Mouse (Mus musculus) intestine, postnatal 0 days (tissue): Measurements from ENCODE around the gene Tiam1. TPM values are rescaled to one million over a fixed set of nuclear protein-coding genes. Genes with fewer than 3 reads are reported as not detected.

Experiments
- ATAC-seq: fragments of 200-750 bp; cut with Nextera tagmentation; 2 replicates; pipeline ENCODE4 v1.8.0; 2017; ENCODE audit warnings: mild to moderate bottlenecking, moderate TSS enrichment, moderate library complexity
- H3K27ac ChIP-seq: fragments of 300-500 bp; sonication (generic); 2 replicates; pipeline ENCODE4 v1.5.1; 2014; ENCODE audit warnings: mild to moderate bottlenecking, low read depth, low read length, moderate library complexity
- H3K27me3 ChIP-seq: fragments of 300-500 bp; sonication (generic); replicated peaks from 2 replicates; pipeline ENCODE4 v1.6.1; 2014; ENCODE audit warnings: low read length, mixed read lengths; ENCODE audit not compliant: control insufficient read depth, insufficient read depth
- H3K36me3 ChIP-seq: fragments of 300-500 bp; sonication (generic); 2 replicates; pipeline ENCODE4 v1.6.1; 2014; ENCODE audit warnings: mild to moderate bottlenecking, moderate library complexity; ENCODE audit not compliant: control insufficient read depth, insufficient read depth
- H3K4me1 ChIP-seq: fragments of 300-500 bp; sonication (generic); replicated peaks from 2 replicates; pipeline ENCODE4 v1.6.1; 2014; ENCODE audit warnings: antibody characterized with exemption, low read length, mixed read lengths; ENCODE audit not compliant: control insufficient read depth, insufficient read depth
- H3K4me2 ChIP-seq: fragments of 300-500 bp; sonication (generic); replicated peaks from 2 replicates; pipeline ENCODE4 v1.6.1; 2014; ENCODE audit warnings: low read depth, mild to moderate bottlenecking, moderate library complexity
- H3K4me3 ChIP-seq: fragments of 300-500 bp; sonication (generic); 2 replicates; pipeline ENCODE4 v1.5.1; 2014; ENCODE audit warnings: low read depth, low read length
- H3K9ac ChIP-seq: fragments of 300-500 bp; sonication (generic); 2 replicates; pipeline ENCODE4 v1.6.1; 2014; ENCODE audit warnings: mild to moderate bottlenecking, low read depth, low read length
- H3K9me3 ChIP-seq: fragments of 300-500 bp; sonication (generic); 2 replicates; pipeline ENCODE4 v1.6.1; 2016; ENCODE audit warnings: mixed run types; ENCODE audit not compliant: control insufficient read depth
- CTCF ChIP-seq: sonication (generic); IDR thresholded peaks from 2 replicates; pipeline ENCODE4 v1.5.1; 2016; ENCODE audit warnings: low read depth, mild to moderate bottlenecking, control low read depth, antibody characterized with exemption, moderate library complexity
- WGBS: fragments of 180-500 bp; shearing (Covaris S2); extraction: QIAGEN DNeasy Blood & Tissue Kit; methylation state at CpG from one replicate; pipeline ENCODE4 v1.1.7; 2014; 5-methylcytosine and 5-hydroxymethylcytosine counted together
- polyA plus RNA-seq: library from polyadenylated mRNA; unstranded; fragments of >200 nt; fragmentation: Nextera tagmentation; extraction: Ambion mirVana; gene quantifications from 2 replicates; pipeline ENCODE4 v1.2.1, GENCODE M21; 2015

Tiam1 gene
- polyA plus RNA-seq, 1 experiment from 2014 or later = 3.3 TPM

DNA sequence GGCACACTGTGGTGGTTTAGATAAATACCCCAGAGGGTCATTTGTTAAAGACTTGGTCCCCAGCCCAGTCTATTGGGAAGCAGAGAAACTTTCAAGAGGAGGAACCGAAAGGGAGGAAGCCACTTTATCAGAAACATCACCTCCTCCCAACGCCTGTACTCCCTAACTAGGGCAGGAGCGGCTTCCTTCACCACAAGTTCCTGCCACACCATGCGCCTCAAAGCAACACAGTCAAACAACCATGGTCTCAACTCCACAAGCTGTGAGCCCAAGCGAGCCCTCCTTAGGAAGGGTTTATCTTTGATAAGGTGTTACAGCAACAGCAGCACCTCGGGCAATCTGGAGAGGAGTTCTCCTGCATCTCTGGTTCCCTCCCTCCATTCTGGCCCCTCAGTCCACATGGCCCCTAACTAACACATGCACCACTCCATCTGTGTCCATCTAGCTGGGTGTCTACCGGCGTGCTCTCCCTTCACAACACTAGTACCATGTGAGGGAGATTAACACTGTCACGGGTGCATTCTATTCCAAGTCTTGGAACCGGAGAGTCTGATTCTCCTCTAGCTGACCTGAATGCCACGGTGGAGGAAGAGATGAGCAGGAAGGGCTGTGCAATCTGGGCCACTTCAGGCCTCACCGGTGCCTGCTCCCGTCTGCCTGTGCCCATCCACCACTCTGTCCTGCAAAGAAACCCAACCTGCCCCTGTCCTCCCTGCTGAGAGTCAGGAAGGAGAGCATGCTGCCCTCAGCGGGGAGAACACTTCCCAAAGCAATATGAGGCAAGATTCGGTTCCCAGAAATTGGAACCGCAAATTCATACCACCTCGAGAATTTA is 149.4 kb downstream of the Tiam1 start:
- no peak overlapping the region for H3K4me3 ChIP-seq
- H3K4me1 ChIP-seq = no peaks in the 10 kb centered on the region
- H3K36me3 ChIP-seq = no peaks in the 10 kb centered on the region
- TF ChIP-seq CTCF = no peak
- H3K4me2 ChIP-seq = no peak overlapping the region
- no peak overlapping the region for H3K9ac ChIP-seq
- H3K27ac ChIP-seq = no peak overlapping the region
- no peaks in the 10 kb centered on the region for H3K9me3 ChIP-seq
- 80% methylated on average over 17 of the region's 17 CpGs for WGBS
- no peaks in the 10 kb centered on the region for H3K27me3 ChIP-seq
- ATAC-seq = no peak

- no peak overlapping the region for H3K4me2 ChIP-seq
- no peak overlapping the region for H3K4me3 ChIP-seq
- no peak for TF ChIP-seq CTCF
- H3K4me1 ChIP-seq = no peaks in the 10 kb centered on the region
- no peak for ATAC-seq
- H3K27ac ChIP-seq = no peak overlapping the region
- no peaks in the 10 kb centered on the region for H3K36me3 ChIP-seq
- no peaks in the 10 kb centered on the region for H3K9me3 ChIP-seq
- no peak overlapping the region for H3K9ac ChIP-seq
- H3K27me3 ChIP-seq = no peaks in the 10 kb centered on the region
- WGBS = 90% methylated on average over 4 of the region's 4 CpGs
Measured at GRCm38 (mm10) chr16:89993506-89993905, 150.1 kb downstream of the Tiam1 start.

- no peak overlapping the region for H3K9ac ChIP-seq
- H3K4me1 ChIP-seq = no peaks in the 10 kb centered on the region
- TF ChIP-seq CTCF = no peak
- no peaks in the 10 kb centered on the region for H3K9me3 ChIP-seq
- WGBS = 68% methylated on average over 12 of the region's 12 CpGs
- no peak overlapping the region for H3K4me3 ChIP-seq
- H3K36me3 ChIP-seq = no peaks in the 10 kb centered on the region
- no peak overlapping the region for H3K27ac ChIP-seq
- no peaks in the 10 kb centered on the region for H3K27me3 ChIP-seq
- H3K4me2 ChIP-seq = no peak overlapping the region
- ATAC-seq = no peak
Measured at GRCm38 (mm10) chr16:89991701-89992152, 151.8 kb downstream of the Tiam1 start.

GRCm38 (mm10) chr16:89990288-89990955 is 153.1 kb downstream of the Tiam1 start:
- H3K27ac ChIP-seq = no peak overlapping the region
- WGBS = 87% methylated on average over 5 of the region's 5 CpGs
- H3K4me3 ChIP-seq = no peak overlapping the region
- H3K4me1 ChIP-seq = no peaks in the 10 kb centered on the region
- no peaks in the 10 kb centered on the region for H3K9me3 ChIP-seq
- no peak overlapping the region for H3K4me2 ChIP-seq
- ATAC-seq = no peak
- no peak for TF ChIP-seq CTCF
- no peak overlapping the region for H3K9ac ChIP-seq
- H3K36me3 ChIP-seq = no peaks in the 10 kb centered on the region
- H3K27me3 ChIP-seq = no peaks in the 10 kb centered on the region

- no peaks in the 10 kb centered on the region for H3K9me3 ChIP-seq
- no peaks in the 10 kb centered on the region for H3K27me3 ChIP-seq
- no peak for ATAC-seq
- H3K9ac ChIP-seq = no peak overlapping the region
- no peaks in the 10 kb centered on the region for H3K36me3 ChIP-seq
- no peak overlapping the region for H3K4me2 ChIP-seq
- H3K4me1 ChIP-seq = no peaks in the 10 kb centered on the region
- no peak overlapping the region for H3K27ac ChIP-seq
- TF ChIP-seq CTCF = no peak
- no peak overlapping the region for H3K4me3 ChIP-seq
- 81% methylated on average over 10 of the region's 10 CpGs for WGBS
Measured at GRCm38 (mm10) chr16:89989816-89990215, 153.8 kb downstream of the Tiam1 start.

GRCm38 (mm10) chr16:89986672-89987362 is 156.8 kb downstream of the Tiam1 start:
- H3K4me1 ChIP-seq = no peaks in the 10 kb centered on the region
- no peak overlapping the region for H3K9ac ChIP-seq
- no peaks in the 10 kb centered on the region for H3K36me3 ChIP-seq
- H3K4me2 ChIP-seq = no peak overlapping the region
- no peak overlapping the region for H3K27ac ChIP-seq
- H3K9me3 ChIP-seq = no peaks in the 10 kb centered on the region
- WGBS = 91% methylated on average over 18 of the region's 18 CpGs
- no peak for ATAC-seq
- H3K27me3 ChIP-seq = no peaks in the 10 kb centered on the region
- no peak overlapping the region for H3K4me3 ChIP-seq
- no peak for TF ChIP-seq CTCF
